Mouse (Mus musculus) cerebellum, postnatal 36 days (tissue): ENCODE results near the gene Col8a1.

Source experiments
- DNase-seq, 2 experiments: peaks; one replicate each; pipeline ENCODE4 v3.0.0; 2021 to 2022; ENCODE audit warnings: mixed read lengths in 2 of 2

Gene Col8a1

GRCm38 (mm10) chr16:57669348-57669747 is 85.2 kb downstream of the Col8a1 start:
- DNase-seq, result peak in 1 of 2 experiments; percentile 9

GRCm38 (mm10) chr16:57662661-57663060 is 91.9 kb downstream of the Col8a1 start:
- DNase-seq, result no peak

GRCm38 (mm10) chr16:57649888-57650287 is 104.6 kb downstream of the Col8a1 start:
- no peak for DNase-seq

- no peak for DNase-seq
Measured at GRCm38 (mm10) chr16:57641346-57641885, 113.1 kb downstream of the Col8a1 start.

- DNase-seq, result no peak
Measured at GRCm38 (mm10) chr16:57634766-57635165, 119.8 kb downstream of the Col8a1 start.

GRCm38 (mm10) chr16:57634191-57634590 is 120.3 kb downstream of the Col8a1 start:
- peak; percentile 61 to 69 for DNase-seq

GRCm38 (mm10) chr16:57611768-57612167 is 142.8 kb downstream of the Col8a1 start:
- peak in 1 of 2 experiments; percentile 26 for DNase-seq

- peak; percentile 74 to 77 for DNase-seq
Measured at GRCm38 (mm10) chr16:57606444-57607227, 147.9 kb downstream of the Col8a1 start, which contains the start of gene Cmss1. Gene Cmss1, minus strand, starts transcription at chr16:57606864.

GRCm38 (mm10) chr16:57601031-57601430 is 153.5 kb downstream of the Col8a1 start:
- DNase-seq, result no peak

GRCm38 (mm10) chr16:57597295-57597957 is 157.1 kb downstream of the Col8a1 start:
- DNase-seq, result no peak

- DNase-seq, result peak in 1 of 2 experiments; percentile 33
Measured at GRCm38 (mm10) chr16:57593422-57594157, 160.9 kb downstream of the Col8a1 start.

- DNase-seq, result no peak
Measured at GRCm38 (mm10) chr16:57585201-57585600, 169.3 kb downstream of the Col8a1 start.

GRCm38 (mm10) chr16:57582008-57582407 is 172.5 kb downstream of the Col8a1 start:
- no peak for DNase-seq

GRCm38 (mm10) chr16:57580041-57580440 is 174.5 kb downstream of the Col8a1 start:
- no peak for DNase-seq

GRCm38 (mm10) chr16:57577519-57577918 is 177.0 kb downstream of the Col8a1 start:
- DNase-seq, result no peak

- DNase-seq, result no peak
Measured at GRCm38 (mm10) chr16:57575764-57576388, 178.7 kb downstream of the Col8a1 start.
